Mouse (Mus musculus) CH12.LX (cell line): ENCODE measurements around the gene Tmprss6. TPM values are rescaled to one million over a fixed set of nuclear protein-coding genes. Genes with fewer than 3 reads are reported as not detected.

ENCODE experiments used
- DNase-seq: peaks from one replicate; pipeline ENCODE4 v3.0.0-alpha.2; 2013; ENCODE audit errors: extremely low read depth
- H3K27ac ChIP-seq: 2 replicates; pipeline ENCODE4 v1.5.1; 2012; ENCODE audit warnings: low read depth, mild to moderate bottlenecking, control low read depth, moderate library complexity; ENCODE audit not compliant: insufficient read depth
- H3K27me3 ChIP-seq: replicated peaks from 2 replicates; pipeline ENCODE3; 2012; ENCODE audit warnings: inconsistent platforms
- H3K36me3 ChIP-seq, 2 experiments: replicated peaks in 1 of 2; 2 replicates each; pipeline versions ENCODE3 to v1.6.1; 2012; ENCODE audit warnings: inconsistent platforms in 1 of 2, low read length in 1 of 2, mild to moderate bottlenecking in 1 of 2, mixed read lengths in 1 of 2, moderate library complexity in 1 of 2; ENCODE audit not compliant: control insufficient read depth in 1 of 2, insufficient read depth in 1 of 2
- H3K4me1 ChIP-seq, 2 experiments: 2 replicates each; pipeline ENCODE4 v1.6.1; 2012; ENCODE audit warnings: inconsistent platforms in 1 of 2, moderate library complexity in 1 of 2; ENCODE audit not compliant: insufficient read depth in 2 of 2, control insufficient read depth in 1 of 2
- H3K4me2 ChIP-seq: 2 replicates; pipeline ENCODE4 v1.6.1; 2012; ENCODE audit warnings: low read depth, mild to moderate bottlenecking, control low read depth; ENCODE audit not compliant: poor library complexity, insufficient read depth, severe bottlenecking
- H3K4me3 ChIP-seq, 3 experiments: fragments of 150-350 bp in 1 of 3; sonication (generic) in 1 of 3; replicated peaks in 1 of 3; 2 replicates each; pipeline versions ENCODE3 to v1.5.1; 2011 to 2012; ENCODE audit warnings: low read depth in 2 of 3, low read length in 2 of 3, mild to moderate bottlenecking in 2 of 3, moderate library complexity in 2 of 3, control low read depth in 1 of 3, improper control_type of control experiment in 1 of 3, inconsistent platforms in 1 of 3, mixed read lengths in 1 of 3; ENCODE audit not compliant: poor library complexity in 1 of 3
- H3K79me2 ChIP-seq: replicated peaks from 2 replicates; pipeline ENCODE4 v1.6.1; 2012; ENCODE audit warnings: mild to moderate bottlenecking, moderate library complexity; ENCODE audit not compliant: control insufficient read depth, poor library complexity, insufficient read depth, severe bottlenecking; ENCODE audit errors: extremely low read depth
- H3K9ac ChIP-seq: 2 replicates; pipeline ENCODE4 v1.6.1; 2012; ENCODE audit warnings: low read depth, mild to moderate bottlenecking, control low read depth, moderate library complexity; ENCODE audit not compliant: insufficient read depth
- H3K9me3 ChIP-seq: replicated peaks from 2 replicates; pipeline ENCODE3; 2012; ENCODE audit warnings: low read length, inconsistent platforms, mixed read lengths
- CHD2 ChIP-seq: IDR thresholded peaks from 2 replicates; pipeline ENCODE4 v1.6.1; 2011; ENCODE audit warnings: low read length, improper control_type of control experiment
- CTCF ChIP-seq, 2 experiments: IDR thresholded peaks in 1 of 2; conservative IDR thresholded peaks in 1 of 2; 2 replicates each; pipeline ENCODE4 v1.5.1; 2011 to 2012; ENCODE audit warnings: low read depth in 2 of 2, low read length in 2 of 2, improper control_type of control experiment in 1 of 2, inconsistent platforms in 1 of 2, mild to moderate bottlenecking in 1 of 2, moderate library complexity in 1 of 2
- E2F4 ChIP-seq: IDR thresholded peaks from 2 replicates; pipeline ENCODE4 v1.6.1; 2011; ENCODE audit warnings: low read depth, low read length, improper control_type of control experiment; ENCODE audit not compliant: insufficient replicate concordance
- GABPA ChIP-seq: IDR thresholded peaks from 2 replicates; pipeline ENCODE4 v1.6.1; 2012; ENCODE audit warnings: low read depth, low read length, improper control_type of control experiment, inconsistent platforms; ENCODE audit not compliant: insufficient replicate concordance
- IRF4 ChIP-seq: IDR thresholded peaks from 2 replicates; pipeline ENCODE4 v1.6.1; 2014; ENCODE audit warnings: low read depth, mild to moderate bottlenecking, inconsistent platforms, low read length, improper control_type of control experiment
- KAT2A ChIP-seq: IDR thresholded peaks from 2 replicates; pipeline ENCODE4 v1.6.1; 2012; ENCODE audit warnings: low read length, improper control_type of control experiment, inconsistent platforms; ENCODE audit not compliant: insufficient replicate concordance
- MAFK ChIP-seq: IDR thresholded peaks from 2 replicates; pipeline ENCODE4 v1.6.1; 2011; ENCODE audit warnings: low read length, improper control_type of control experiment; ENCODE audit not compliant: insufficient replicate concordance
- MEF2A ChIP-seq: IDR thresholded peaks from 2 replicates; pipeline ENCODE4 v1.6.1; 2014; ENCODE audit warnings: low read depth, mild to moderate bottlenecking, inconsistent platforms, low read length, improper control_type of control experiment, borderline replicate concordance
- MXI1 ChIP-seq: IDR thresholded peaks from 2 replicates; pipeline ENCODE4 v1.6.1; 2011; ENCODE audit warnings: mild to moderate bottlenecking, low read depth, low read length, improper control_type of control experiment
- MYC ChIP-seq: IDR thresholded peaks from 2 replicates; pipeline ENCODE4 v1.6.1; 2011; ENCODE audit warnings: low read depth, mild to moderate bottlenecking, improper control_type of control experiment, low read length
- NRF1 ChIP-seq: IDR thresholded peaks from 2 replicates; pipeline ENCODE4 v1.6.1; 2014; ENCODE audit warnings: low read depth, mild to moderate bottlenecking, inconsistent platforms, low read length, improper control_type of control experiment, moderate library complexity
- POLR2A ChIP-seq: IDR thresholded peaks from 2 replicates; pipeline ENCODE4 v1.6.1; 2011; ENCODE audit warnings: low read depth, mild to moderate bottlenecking, improper control_type of control experiment, low read length
- POLR2AphosphoS2 ChIP-seq: IDR thresholded peaks from 2 replicates; pipeline ENCODE4 v1.6.1; 2011; ENCODE audit warnings: low read depth, low read length, improper control_type of control experiment
- RCOR1 ChIP-seq: conservative IDR thresholded peaks from 2 replicates; pipeline ENCODE4 v1.6.1; 2012; ENCODE audit warnings: low read depth, mild to moderate bottlenecking, inconsistent platforms, low read length, improper control_type of control experiment
- SIN3A ChIP-seq: IDR thresholded peaks from 2 replicates; pipeline ENCODE4 v1.6.1; 2012; ENCODE audit warnings: low read length, improper control_type of control experiment, inconsistent platforms
- SMC3 ChIP-seq: IDR thresholded peaks from 2 replicates; pipeline ENCODE4 v1.6.1; 2011; ENCODE audit warnings: low read depth, low read length, improper control_type of control experiment
- TBP ChIP-seq: conservative IDR thresholded peaks from 2 replicates; pipeline ENCODE4 v1.6.1; 2011; ENCODE audit warnings: low read depth, low read length, improper control_type of control experiment
- USF2 ChIP-seq: conservative IDR thresholded peaks from 2 replicates; pipeline ENCODE4 v1.6.1; 2011; ENCODE audit warnings: low read depth, low read length, improper control_type of control experiment
- ZC3H11A ChIP-seq: IDR thresholded peaks from 2 replicates; pipeline ENCODE4 v1.6.1; 2012; ENCODE audit warnings: low read depth, mild to moderate bottlenecking, inconsistent platforms, low read length, improper control_type of control experiment
- ZKSCAN1 ChIP-seq: IDR thresholded peaks from 2 replicates; pipeline ENCODE4 v1.6.1; 2012; ENCODE audit warnings: low read depth, inconsistent platforms, low read length, improper control_type of control experiment, borderline replicate concordance
- ZNF384 ChIP-seq: IDR thresholded peaks from 2 replicates; pipeline ENCODE4 v1.6.1; 2012; ENCODE audit warnings: low read depth, low read length, improper control_type of control experiment, inconsistent platforms
- dilution Hi-C: fragments of 300-500 bp; cut with MboI; formaldehyde crosslinking; loops from 2 replicates; pipeline ENCODE4 v1.14.3; 2020; ENCODE audit warnings: low sequenced_read_pairs; ENCODE audit not compliant: extremely low pct_unique_long_range_greater_than_20kb, extremely low pct_ligation_motif_present
- in situ Hi-C: fragments of 300-500 bp; cut with MboI; formaldehyde crosslinking; loops from 3 replicates; pipeline ENCODE4 v1.14.3; 2019; ENCODE audit warnings: low sequenced_read_pairs, low pct_ligation_motif_present, low pct_unique_long_range_greater_than_20kb, mixed read lengths
- polyA plus RNA-seq: library from polyadenylated mRNA; unstranded; fragments of >175 nt; gene quantifications from 2 replicates; pipeline ENCODE4 v1.2.1, GENCODE M21; 2012; ENCODE audit warnings: low read depth; ENCODE audit not compliant: insufficient read length
- total RNA-seq, 2 experiments: library from RNA; depleted of rRNA; stranded (reverse); fragments of 300-350 nt in 1 of 2; fragments of >200 nt in 1 of 2; gene quantifications; 2 replicates each; pipeline ENCODE4 v1.2.3; 2012 to 2014

The Tmprss6 gene
- total and polyA plus RNA-seq, 3 experiments = 0.24 to 0.54 (median 0.34) TPM

DNA sequence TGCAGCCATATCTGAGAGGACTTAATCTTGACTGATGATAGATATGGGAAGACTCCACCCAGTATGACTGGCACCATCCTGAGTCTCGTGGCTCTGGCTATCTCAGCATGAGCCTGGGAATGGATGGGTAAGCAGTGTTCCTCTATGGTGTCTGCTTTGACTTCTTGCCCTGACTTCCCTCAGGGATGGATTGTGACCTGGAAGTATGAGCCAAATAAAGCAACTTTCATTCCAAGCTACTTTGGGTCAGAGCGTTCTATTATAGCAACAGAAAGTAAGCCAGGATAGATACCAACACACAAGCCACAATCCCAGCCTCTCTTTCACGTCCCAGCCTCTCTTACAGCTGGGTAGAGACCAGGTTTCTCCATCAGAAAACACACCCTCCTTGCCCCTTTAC lies 37.1 kb upstream of the Tmprss6 start:
- TF ChIP-seq GABPA (no peak), MXI1 (no peak), E2F4 (no peak), SIN3A (no peak), TBP (no peak), MAFK (no peak), CHD2 (no peak), RCOR1 (no peak), MEF2A (no peak), ZC3H11A (no peak), POLR2A (no peak), SMC3 (no peak), ZKSCAN1 (no peak), POLR2AphosphoS2 (no peak)
- TF ChIP-seq, all 38 proteins: peak for 0
- no peaks in the 10 kb centered on the region for H3K27me3 ChIP-seq
- no peak overlapping the region for H3K9ac ChIP-seq
- peaks cover 6 to 28% of the 10 kb centered on the region in 2 experiments for H3K4me1 ChIP-seq
- peaks cover 18% of the 10 kb centered on the region for H3K9me3 ChIP-seq
- dilution Hi-C loops (no loop called here), in situ Hi-C loops (no loop called here)
- no peak for DNase-seq
- H3K4me3 ChIP-seq = no peak overlapping the region
- no peaks in the 10 kb centered on the region for H3K79me2 ChIP-seq
- peaks cover 0 to 3% of the 10 kb centered on the region in 2 experiments for H3K36me3 ChIP-seq
- no peak overlapping the region for H3K4me2 ChIP-seq
- H3K27ac ChIP-seq = no peak overlapping the region

DNA sequence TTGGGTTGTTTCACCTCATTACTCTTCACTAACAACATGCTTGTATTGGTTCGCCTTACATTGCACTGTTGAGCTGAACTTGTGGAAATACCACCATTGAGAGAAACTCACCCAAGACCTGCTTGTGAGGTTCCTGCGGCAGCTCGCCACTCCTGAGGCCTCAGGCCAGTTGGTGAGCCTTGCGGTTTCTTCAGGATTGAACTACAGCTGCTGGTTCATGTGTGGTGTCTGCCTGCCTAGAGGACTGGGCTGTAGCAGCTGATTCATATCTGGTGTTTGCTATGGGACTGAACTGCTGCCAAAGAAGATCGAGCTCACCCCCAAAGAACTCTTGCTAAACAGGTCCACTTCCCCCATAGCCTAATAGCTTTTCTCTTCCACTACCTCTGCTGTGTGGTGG lies 36.4 kb upstream of the Tmprss6 start:
- H3K79me2 ChIP-seq = no peaks in the 10 kb centered on the region
- dilution Hi-C loops = no loop called here
- DNase-seq = no peak
- H3K4me1 ChIP-seq = peaks cover 2 to 20% of the 10 kb centered on the region in 2 experiments; a peak in 3 of 4 replicates
- no peak overlapping the region for H3K4me3 ChIP-seq
- H3K36me3 ChIP-seq = peaks cover 0 to 3% of the 10 kb centered on the region in 2 experiments
- no peak overlapping the region for H3K27ac ChIP-seq
- H3K9me3 ChIP-seq = peaks cover 20% of the 10 kb centered on the region
- TF ChIP-seq MEF2A = no peak
- no peaks in the 10 kb centered on the region for H3K27me3 ChIP-seq
- in situ Hi-C loops = no loop called here
- no peak overlapping the region for H3K9ac ChIP-seq
- no peak overlapping the region for H3K4me2 ChIP-seq

DNA sequence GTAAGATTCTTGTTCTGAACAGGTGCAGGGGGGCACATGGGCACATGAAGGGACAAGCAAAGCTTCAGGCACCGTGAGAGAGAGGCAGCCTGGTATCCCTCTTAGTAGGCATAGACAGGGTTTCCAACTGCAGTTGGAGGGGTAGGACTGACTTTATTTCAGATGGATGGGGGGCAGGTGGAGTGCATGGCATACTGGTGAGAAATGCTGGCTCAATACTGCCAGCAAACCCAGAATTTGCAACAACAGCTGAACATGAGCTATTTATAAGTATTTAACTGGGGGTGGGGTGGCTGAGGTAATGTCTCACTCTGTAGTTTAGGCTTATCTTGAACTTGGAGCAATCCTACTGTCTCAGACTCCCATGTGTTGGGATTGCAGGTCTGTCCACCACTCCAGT lies 35.6 kb upstream of the Tmprss6 start:
- no peak for TF ChIP-seq MXI1
- TF ChIP-seq KAT2A = no peak
- TF ChIP-seq CHD2 = no peak
- no peak for TF ChIP-seq IRF4
- no peak for TF ChIP-seq CTCF (conservative IDR thresholded peaks at IDR 0.05 in 1 of 2, IDR thresholded peaks at IDR 0.05 in 1 of 2; ENCODE audit: low read depth in 2 of 2, low read length in 2 of 2)
- no peak for TF ChIP-seq ZKSCAN1
- TF ChIP-seq ZNF384 = no peak
- no peak for TF ChIP-seq USF2
- TF ChIP-seq MYC = no peak
- no peak for TF ChIP-seq GABPA
- no peak for TF ChIP-seq NRF1
- no peak for TF ChIP-seq E2F4
- TF ChIP-seq RCOR1 = no peak
- no peak for TF ChIP-seq MEF2A
- TF ChIP-seq, all 38 proteins: peak for 0
- Histone ChIP-seq H3K9me3 (peaks cover 20% of the 10 kb centered on the region), H3K27ac (no peak overlapping the region), H3K9ac (no peak overlapping the region), H3K36me3 (peaks cover 0 to 3% of the 10 kb centered on the region in 2 experiments), H3K4me1 (peaks cover 0 to 12% of the 10 kb centered on the region in 2 experiments; a peak in 2 of 4 replicates), H3K4me2 (no peak overlapping the region), H3K27me3 (no peaks in the 10 kb centered on the region), H3K4me3 (no peak overlapping the region), H3K79me2 (no peaks in the 10 kb centered on the region)
- in situ Hi-C loops (no loop called here), dilution Hi-C loops (no loop called here)
- DNase-seq = no peak
